In the genomic region with DNA sequence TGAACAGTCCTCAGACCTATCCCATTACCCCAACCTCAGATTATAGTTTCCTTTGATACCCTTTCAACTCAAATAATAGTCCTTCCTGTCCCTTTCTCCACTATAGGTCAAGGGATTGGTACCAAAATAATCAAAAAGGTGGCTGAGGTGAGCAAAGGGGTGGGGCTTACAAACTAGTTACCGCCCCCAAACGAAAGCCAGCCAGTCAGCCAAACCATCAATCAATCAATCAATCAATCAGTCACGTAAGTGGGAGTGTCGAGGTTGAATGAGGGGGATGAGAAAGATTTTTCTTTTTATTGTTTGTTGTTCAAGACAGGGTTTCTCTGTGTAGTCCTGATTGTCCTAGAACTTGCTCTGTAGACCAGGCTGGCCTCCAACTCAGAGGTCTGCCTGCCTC, we compare ENCODE assay signal across 10 mouse cellular contexts. TPM values are rescaled to one million over a fixed set of nuclear protein-coding genes. Genes with fewer than 3 reads are reported as not detected.
DNase-seq lines count a peak whose midpoint lies in the region; ATAC-seq lines count a peak whose summit lies in the region.
"Had no signal": no experiment of that assay in that cellular context is flagged by ENCODE, and none has a peak within 500 bp of the region (broad histone marks: within the 10 kb centered on the region; RNA-seq: fewer than 3 reads in every experiment).

No protein-coding gene starts in this region.

- ATAC-seq in lung, embryonic 16.5 days (ENCODE audit: low read depth): no peak
- ATAC-seq in forebrain, embryonic 16.5 days: no peak
- no peak for ATAC-seq in liver, embryonic 13.5 days (ENCODE audit: low read depth)
- no peak for ATAC-seq in stomach, embryonic 16.5 days (ENCODE audit: insufficient read depth, low FRiP score)

- H3K4me3 ChIP-seq in lung, embryonic 16.5 days (ENCODE audit: low read length): peak overlapping the region; percentile 61
- H3K4me3 ChIP-seq in forebrain, embryonic 16.5 days (replicated peaks; ENCODE audit: low read length): no peak overlapping the region
- 0 out of 2 replicates have a peak overlapping the region, but pooled peaks have one; percentile 59 for H3K4me3 ChIP-seq in liver, embryonic 13.5 days (replicated peaks)
- H3K4me3 ChIP-seq in stomach, embryonic 16.5 days (replicated peaks; ENCODE audit: low read length): 0 out of 2 replicates have a peak overlapping the region, but pooled peaks have one; percentile 65

- H3K36me3 ChIP-seq in lung, embryonic 16.5 days (ENCODE audit: control insufficient read depth, insufficient read depth, low read length): no peaks in the 10 kb centered on the region
- H3K36me3 ChIP-seq in forebrain, embryonic 16.5 days (ENCODE audit: control insufficient read depth, insufficient read depth): no peaks in the 10 kb centered on the region
- H3K36me3 ChIP-seq in liver, embryonic 13.5 days: no peaks in the 10 kb centered on the region
- H3K36me3 ChIP-seq in stomach, embryonic 16.5 days (ENCODE audit: control insufficient read depth, insufficient read depth, low read length): no peaks in the 10 kb centered on the region

- 68% methylated on average over 4 of the region's 4 CpGs for WGBS in lung, embryonic 16.5 days
- 63% methylated on average over 4 of the region's 4 CpGs for WGBS in forebrain, embryonic 16.5 days
- 66% methylated on average over 4 of the region's 4 CpGs for WGBS in liver, embryonic 13.5 days (ENCODE audit: insufficient replicate concordance)
- WGBS in stomach, embryonic 16.5 days: 67% methylated on average over 4 of the region's 4 CpGs

- DNase-seq in lung, adult 18-20 months: no peak
- no peak for DNase-seq in liver, embryonic 13.5 days
- DNase-seq in spleen, adult 18-20 months: no peak
- DNase-seq in frontal cortex, postnatal 10 days (ENCODE audit: low spot score in 2 of 2): no peak
- DNase-seq in T-cell, adult 2 months (ENCODE audit: low spot score): no peak
- DNase-seq: cerebellum, adult 11 months had no signal

- H3K4me2 ChIP-seq in lung, embryonic 16.5 days (ENCODE audit: low read depth, low read length): peak overlapping the region; percentile 59; the same call in 1 of the 2 replicates
- H3K4me2 ChIP-seq in forebrain, embryonic 16.5 days (ENCODE audit: low read length): peak overlapping the region; percentile 73
- H3K4me2 ChIP-seq in liver, embryonic 13.5 days: peak overlapping the region; percentile 72; the same call in 1 of the 2 replicates
- H3K4me2 ChIP-seq in stomach, embryonic 16.5 days (ENCODE audit: low read depth, low read length): peak overlapping the region; percentile 66; the same call in 1 of the 2 replicates

- H3K27ac ChIP-seq in lung, embryonic 16.5 days (ENCODE audit: low read length): no peak overlapping the region
- H3K27ac ChIP-seq in forebrain, embryonic 16.5 days (ENCODE audit: low read length): no peak overlapping the region
- no peak overlapping the region for H3K27ac ChIP-seq in liver, embryonic 13.5 days
- no peak overlapping the region for H3K27ac ChIP-seq in stomach, embryonic 16.5 days (ENCODE audit: low read length)

- peak overlapping the region; percentile 77 for H3K9ac ChIP-seq in lung, embryonic 16.5 days (ENCODE audit: low read length)
- peak overlapping the region; percentile 86; the same call in 1 of the 2 replicates for H3K9ac ChIP-seq in forebrain, embryonic 16.5 days (replicated peaks; ENCODE audit: low read depth, low read length)
- no peak overlapping the region for H3K9ac ChIP-seq in liver, embryonic 13.5 days
- no peak overlapping the region; the same call in 1 of the 2 replicates for H3K9ac ChIP-seq in stomach, embryonic 16.5 days (ENCODE audit: low read length)

- no peaks in the 10 kb centered on the region; the same call in 1 of the 2 replicates for H3K4me1 ChIP-seq in lung, embryonic 16.5 days (replicated peaks; ENCODE audit: control insufficient read depth, insufficient read depth, low read length)
- peaks cover 16% of the 10 kb centered on the region for H3K4me1 ChIP-seq in forebrain, embryonic 16.5 days (replicated peaks; ENCODE audit: control insufficient read depth, insufficient read depth, low read length)
- H3K4me1 ChIP-seq in liver, embryonic 13.5 days (replicated peaks): peaks cover 44% of the 10 kb centered on the region
- H3K4me1 ChIP-seq in stomach, embryonic 16.5 days (ENCODE audit: control insufficient read depth, insufficient read depth, low read length): peaks cover 3% of the 10 kb centered on the region; the same call in 1 of the 2 replicates

- H3K27me3 ChIP-seq in lung, embryonic 16.5 days (ENCODE audit: control insufficient read depth, insufficient read depth, low read depth, low read length): no peaks in the 10 kb centered on the region
- H3K27me3 ChIP-seq in forebrain, embryonic 16.5 days (replicated peaks; ENCODE audit: control insufficient read depth, insufficient read depth, low read length): no peaks in the 10 kb centered on the region
- H3K27me3 ChIP-seq in liver, embryonic 13.5 days: no peaks in the 10 kb centered on the region
- no peaks in the 10 kb centered on the region for H3K27me3 ChIP-seq in stomach, embryonic 16.5 days (ENCODE audit: control insufficient read depth, insufficient read depth, low read length)

- H3K9me3 ChIP-seq in lung, embryonic 16.5 days (ENCODE audit: control insufficient read depth, low read length): no peaks in the 10 kb centered on the region
- no peaks in the 10 kb centered on the region for H3K9me3 ChIP-seq in forebrain, embryonic 16.5 days (ENCODE audit: control insufficient read depth, low read length)
- no peaks in the 10 kb centered on the region for H3K9me3 ChIP-seq in liver, embryonic 13.5 days (replicated peaks)
- H3K9me3 ChIP-seq in stomach, embryonic 16.5 days (replicated peaks; ENCODE audit: control insufficient read depth, low read length): no peaks in the 10 kb centered on the region

RNA-seq across cellular contexts. Expression of a gene that starts 1.2 kb away (rescaled TPM):
- 15.2 and 19.2 TPM in 2 replicates for polyA plus RNA-seq in lung, embryonic 16.5 days (2015; fragmentation: Nextera tagmentation; extraction: Ambion mirVana)
- polyA plus RNA-seq in forebrain, embryonic 16.5 days (2015; fragmentation: Nextera tagmentation; extraction: Ambion mirVana): 17.3 and 23.8 TPM in 2 replicates
- 11.6 and 12.3 TPM in 2 replicates for polyA plus RNA-seq in liver, embryonic 13.5 days (2015; fragmentation: Nextera tagmentation; extraction: Ambion mirVana)
- 18.1 and 19.6 TPM in 2 replicates for polyA plus RNA-seq in stomach, embryonic 16.5 days (2015; fragmentation: Nextera tagmentation; extraction: Ambion mirVana)

RNA-seq across cellular contexts. Expression of a gene that starts 5.3 kb away (rescaled TPM):
- 0.15 TPM in 1 of 2 replicates, not detected in the other for polyA plus RNA-seq in lung, embryonic 16.5 days (2015; fragmentation: Nextera tagmentation; extraction: Ambion mirVana)
- polyA plus RNA-seq in forebrain, embryonic 16.5 days (2015; fragmentation: Nextera tagmentation; extraction: Ambion mirVana): not detected in 2 replicates
- 33.4 and 34.8 TPM in 2 replicates for polyA plus RNA-seq in liver, embryonic 13.5 days (2015; fragmentation: Nextera tagmentation; extraction: Ambion mirVana)
- 1.3 and 2.2 TPM in 2 replicates for polyA plus RNA-seq in stomach, embryonic 16.5 days (2015; fragmentation: Nextera tagmentation; extraction: Ambion mirVana)
- polyA plus RNA-seq: large intestine, adult 2 months had no signal

RNA-seq across cellular contexts. Expression of a gene that starts 9.8 kb away (rescaled TPM):
- polyA plus RNA-seq in lung, embryonic 16.5 days (2015; fragmentation: Nextera tagmentation; extraction: Ambion mirVana): 22.2 and 22.6 TPM in 2 replicates
- 37.1 and 47.7 TPM in 2 replicates for polyA plus RNA-seq in forebrain, embryonic 16.5 days (2015; fragmentation: Nextera tagmentation; extraction: Ambion mirVana)
- 7.9 and 8.2 TPM in 2 replicates for polyA plus RNA-seq in liver, embryonic 13.5 days (2015; fragmentation: Nextera tagmentation; extraction: Ambion mirVana)
- polyA plus RNA-seq in stomach, embryonic 16.5 days (2015; fragmentation: Nextera tagmentation; extraction: Ambion mirVana): 20.9 and 22.1 TPM in 2 replicates

RNA-seq across cellular contexts. Expression of a gene that starts 17.3 kb away (rescaled TPM):
- 10.5 and 12.7 TPM in 2 replicates for polyA plus RNA-seq in lung, embryonic 16.5 days (2015; fragmentation: Nextera tagmentation; extraction: Ambion mirVana)
- polyA plus RNA-seq in forebrain, embryonic 16.5 days (2015; fragmentation: Nextera tagmentation; extraction: Ambion mirVana): 30.2 and 33.8 TPM in 2 replicates
- polyA plus RNA-seq in liver, embryonic 13.5 days (2015; fragmentation: Nextera tagmentation; extraction: Ambion mirVana): 21.7 and 30.8 TPM in 2 replicates
- polyA plus RNA-seq in stomach, embryonic 16.5 days (2015; fragmentation: Nextera tagmentation; extraction: Ambion mirVana): 9.5 and 10.4 TPM in 2 replicates

RNA-seq across cellular contexts. Expression of a gene that starts 32.1 kb away (rescaled TPM):
- 0.54 TPM in 1 of 2 replicates, not detected in the other for polyA plus RNA-seq in lung, embryonic 16.5 days (2015; fragmentation: Nextera tagmentation; extraction: Ambion mirVana)
- not detected in 2 replicates for polyA plus RNA-seq in forebrain, embryonic 16.5 days (2015; fragmentation: Nextera tagmentation; extraction: Ambion mirVana)
- not detected in 2 replicates for polyA plus RNA-seq in liver, embryonic 13.5 days (2015; fragmentation: Nextera tagmentation; extraction: Ambion mirVana)
- polyA plus RNA-seq in stomach, embryonic 16.5 days (2015; fragmentation: Nextera tagmentation; extraction: Ambion mirVana): 7.7 and 7.9 TPM in 2 replicates
- polyA plus RNA-seq: large intestine, adult 2 months had no signal

Comparison
In these comparisons a context has a peak if more than half of its experiments do, and no peak if none do; other contexts are left out.
1. H3K9ac ChIP-seq: peak in lung, embryonic 16.5 days (single experiment) and forebrain, embryonic 16.5 days (single experiment); none in liver, embryonic 13.5 days (single experiment) and stomach, embryonic 16.5 days (single experiment).
2. RNA of a gene that starts 5.3 kb away (polyA plus RNA-seq): 33.4 to 34.8 TPM in liver, embryonic 13.5 days; 1.3 to 2.2 TPM in stomach, embryonic 16.5 days, 0.15 TPM in lung, embryonic 16.5 days and not detected in forebrain, embryonic 16.5 days; every median in the first group is over 10 times any median in the second.
3. Peak in every context shown above with its lines, with median percentiles within 50 percentile points of each other: H3K4me2 ChIP-seq.